Mouse (Mus musculus) erythroblast, embryonic 14.5 days (primary cell): ENCODE measurements around the gene Aifm1.

Experiments
- GATA1 ChIP-seq: IDR thresholded peaks from 2 replicates; pipeline ENCODE4 v1.6.1; 2012; ENCODE audit warnings: low read length, inconsistent platforms, mixed read lengths
- TAL1 ChIP-seq: IDR thresholded peaks from 3 replicates; pipeline ENCODE4 v1.6.1; 2012; ENCODE audit warnings: low read length, inconsistent platforms, mixed read lengths

GRCm38 (mm10) chrX:48455018-48455417, 58.3 kb downstream of the Aifm1 start:
- no peak for TF ChIP-seq GATA1
- TF ChIP-seq TAL1, result no peak
